Mouse (Mus musculus): ENCODE measurements at regions not wholly inside any gene's neighbourhood (a gene's known extent, or its start where the extent isn't known, plus 50 kb on each side); places are given as distances from the start of the nearest gene placed in this dataset.
"Not testable (repeated sequence)": the region's sequence is repeated elsewhere in the genome, so short reads cannot be mapped to it uniquely, and the experiment has no call there.

DNA sequence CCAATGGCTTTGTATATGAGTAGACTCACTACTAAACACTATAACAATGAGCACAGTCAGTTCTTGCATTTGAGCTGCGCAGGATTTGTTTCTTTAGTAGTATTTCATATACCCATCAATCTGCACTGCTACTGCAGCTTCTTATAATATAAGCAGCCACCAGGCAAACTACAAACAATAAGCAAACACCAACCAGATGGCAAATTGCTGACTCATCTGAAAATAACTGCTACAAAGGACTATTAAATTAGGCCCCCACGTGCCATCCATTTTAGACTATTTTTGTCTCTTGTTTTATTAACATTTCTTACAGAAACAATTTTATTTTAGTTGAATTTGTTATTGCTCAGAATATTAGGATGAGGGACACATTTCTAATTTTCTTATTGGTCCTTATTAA is 1093.5 kb upstream of the 1700008P02Rik start:
- no peak overlapping the region for H3K27ac ChIP-seq (ENCODE audit: low read length)
- ATAC-seq (no peak), DNase-seq (ENCODE audit: low spot score) (no peak)
- H3K36me3 ChIP-seq (ENCODE audit: insufficient read depth, low read length) = no peaks in the 10 kb centered on the region
- no peak overlapping the region for H3K9ac ChIP-seq (replicated peaks; ENCODE audit: low read depth)
- no peak overlapping the region for H3K4me3 ChIP-seq (ENCODE audit: low read depth, low read length)
- TF ChIP-seq CTCF (IDR thresholded peaks at IDR 0.05) = no peak
- TF ChIP-seq EP300 (IDR thresholded peaks at IDR 0.05) = no peak
- no peaks in the 10 kb centered on the region; the same call in 1 of the 2 replicates for H3K9me3 ChIP-seq (ENCODE audit: low read length)
- WGBS = 80% methylated on average over 2 of the region's 2 CpGs
- H3K27me3 ChIP-seq (replicated peaks; ENCODE audit: insufficient read depth, low read length) = no peaks in the 10 kb centered on the region
- no peak overlapping the region for H3K4me2 ChIP-seq (replicated peaks; ENCODE audit: low read depth, low read length)
- no peaks in the 10 kb centered on the region for H3K4me1 ChIP-seq (ENCODE audit: insufficient read depth, low read depth, low read length)

DNA sequence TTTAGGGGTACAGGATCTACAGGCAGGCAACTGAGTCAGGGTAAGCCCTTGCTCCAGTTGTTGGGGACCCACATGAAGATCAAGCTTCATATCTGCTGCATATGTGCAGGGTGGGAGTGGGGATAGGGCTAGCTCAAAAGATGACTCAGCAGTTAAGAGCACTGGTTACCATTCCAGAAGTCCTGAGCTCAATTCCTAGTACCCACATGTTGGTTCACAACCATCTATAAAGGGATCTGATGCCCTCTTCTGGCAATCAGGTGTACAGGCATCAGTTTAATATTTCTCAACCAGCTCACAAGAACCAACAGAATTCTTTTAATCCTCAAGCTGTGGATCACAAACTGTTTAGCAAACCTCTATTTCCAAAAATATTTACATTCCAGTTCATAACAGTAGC is 1092.9 kb upstream of the 1700008P02Rik start:
- no peaks in the 10 kb centered on the region; the same call in 1 of the 2 replicates for H3K9me3 ChIP-seq (ENCODE audit: low read length)
- H3K4me1 ChIP-seq (ENCODE audit: insufficient read depth, low read depth, low read length) = no peaks in the 10 kb centered on the region
- H3K36me3 ChIP-seq (ENCODE audit: insufficient read depth, low read length) = no peaks in the 10 kb centered on the region
- H3K4me2 ChIP-seq (replicated peaks; ENCODE audit: low read depth, low read length) = no peak overlapping the region
- ATAC-seq (no peak), DNase-seq (ENCODE audit: low spot score) (no peak)
- no peak overlapping the region for H3K9ac ChIP-seq (replicated peaks; ENCODE audit: low read depth)
- H3K27ac ChIP-seq (ENCODE audit: low read length) = no peak overlapping the region
- TF ChIP-seq EP300 (IDR thresholded peaks at IDR 0.05) (no peak), CTCF (IDR thresholded peaks at IDR 0.05) (no peak)
- no peaks in the 10 kb centered on the region for H3K27me3 ChIP-seq (replicated peaks; ENCODE audit: insufficient read depth, low read length)
- no peak overlapping the region for H3K4me3 ChIP-seq (ENCODE audit: low read depth, low read length)

DNA sequence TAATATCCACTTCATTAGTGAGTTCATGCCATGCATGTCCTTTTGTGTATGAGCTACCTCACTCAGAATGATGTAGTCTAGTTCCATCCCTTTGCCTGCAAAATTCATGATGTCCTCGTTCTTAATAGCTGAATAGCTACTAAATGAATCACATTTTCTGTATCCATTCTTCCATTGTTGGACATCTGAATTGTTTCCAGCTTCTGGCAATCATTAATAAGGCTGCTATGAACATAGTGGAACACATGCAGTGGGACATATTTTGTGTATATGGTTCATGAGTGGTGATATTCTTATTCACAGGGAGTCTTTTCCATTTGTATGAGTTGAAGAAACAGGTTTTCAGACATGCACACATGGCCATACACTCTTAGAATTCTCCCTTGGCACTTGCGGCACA is 1092.2 kb upstream of the 1700008P02Rik start:
- Histone ChIP-seq H3K36me3 (ENCODE audit: insufficient read depth, low read length) (no peaks in the 10 kb centered on the region), H3K9me3 (ENCODE audit: low read length) (no peaks in the 10 kb centered on the region; the same call in 1 of the 2 replicates), H3K27me3 (replicated peaks; ENCODE audit: insufficient read depth, low read length) (no peaks in the 10 kb centered on the region), H3K27ac (ENCODE audit: low read length) (no peak overlapping the region), H3K4me1 (ENCODE audit: insufficient read depth, low read depth, low read length) (no peaks in the 10 kb centered on the region), H3K4me3 (ENCODE audit: low read depth, low read length) (no peak overlapping the region), H3K4me2 (replicated peaks; ENCODE audit: low read depth, low read length) (no peak overlapping the region), H3K9ac (replicated peaks; ENCODE audit: low read depth) (no peak overlapping the region)
- ATAC-seq (no peak), DNase-seq (ENCODE audit: low spot score) (no peak)
- no peak for TF ChIP-seq EP300 (IDR thresholded peaks at IDR 0.05)
- TF ChIP-seq CTCF (IDR thresholded peaks at IDR 0.05) = no peak
- WGBS = 72% methylated on average over 2 of the region's 2 CpGs

DNA sequence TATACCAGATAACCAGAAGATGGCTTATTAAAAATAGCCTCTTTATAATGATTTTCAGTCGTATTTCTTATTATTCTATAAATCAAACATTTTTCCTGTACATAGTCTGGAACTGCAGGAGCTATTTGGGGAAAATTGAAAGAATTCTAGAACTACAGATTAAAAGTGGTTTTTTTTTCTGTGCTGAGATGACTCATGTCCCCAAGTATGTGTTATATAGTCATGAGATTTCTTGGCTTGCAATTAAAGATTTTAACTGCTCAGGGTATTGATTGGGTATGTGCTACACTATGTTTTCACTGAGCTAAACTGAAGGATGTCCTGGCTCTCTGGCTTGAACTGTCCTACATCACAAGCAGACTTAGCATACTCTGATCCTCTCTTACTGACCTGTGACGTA is 1088.4 kb upstream of the 1700008P02Rik start:
- no peak for TF ChIP-seq EP300 (IDR thresholded peaks at IDR 0.05)
- TF ChIP-seq CTCF (IDR thresholded peaks at IDR 0.05) = no peak
- 60% methylated on average over 2 of the region's 2 CpGs for WGBS
- Histone ChIP-seq H3K27ac (ENCODE audit: low read length) (no peak overlapping the region), H3K9ac (replicated peaks; ENCODE audit: low read depth) (no peak overlapping the region), H3K27me3 (replicated peaks; ENCODE audit: insufficient read depth, low read length) (no peaks in the 10 kb centered on the region), H3K4me3 (ENCODE audit: low read depth, low read length) (no peak overlapping the region), H3K4me2 (replicated peaks; ENCODE audit: low read depth, low read length) (no peak overlapping the region), H3K36me3 (ENCODE audit: insufficient read depth, low read length) (no peaks in the 10 kb centered on the region), H3K9me3 (ENCODE audit: low read length) (no peaks in the 10 kb centered on the region; the same call in 1 of the 2 replicates), H3K4me1 (ENCODE audit: insufficient read depth, low read depth, low read length) (no peaks in the 10 kb centered on the region)
- ATAC-seq = no peak
- DNase-seq (ENCODE audit: low spot score) = no peak

DNA sequence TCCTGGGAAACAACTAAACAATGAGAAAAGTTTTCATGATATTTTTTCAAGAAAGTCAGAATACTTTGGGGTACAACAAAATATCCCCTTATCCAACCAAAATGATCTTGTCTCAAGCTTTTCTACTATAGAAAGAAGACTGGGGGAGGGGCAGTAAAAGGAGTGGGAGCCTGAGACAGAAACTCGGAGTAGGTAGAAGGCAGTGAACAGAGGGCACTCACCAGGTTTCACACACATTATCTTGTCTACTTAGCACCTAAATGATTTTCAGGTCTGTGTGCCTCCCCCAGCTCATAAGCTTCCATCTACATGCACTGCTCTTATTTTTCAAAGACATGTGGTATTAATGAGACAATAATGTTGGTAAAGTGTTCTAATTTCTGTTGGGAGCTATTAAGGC is 1063.3 kb upstream of the 1700008P02Rik start:
- DNase-seq (ENCODE audit: low spot score) (no peak), ATAC-seq (no peak)
- H3K4me2 ChIP-seq (replicated peaks; ENCODE audit: low read depth, low read length) = no peak overlapping the region
- H3K4me1 ChIP-seq (ENCODE audit: insufficient read depth, low read depth, low read length) = no peaks in the 10 kb centered on the region
- TF ChIP-seq EP300 (IDR thresholded peaks at IDR 0.05) (no peak), CTCF (IDR thresholded peaks at IDR 0.05) (no peak)
- 85% methylated on average over 1 of the region's 1 CpGs for WGBS
- H3K36me3 ChIP-seq (ENCODE audit: insufficient read depth, low read length) = no peaks in the 10 kb centered on the region
- no peaks in the 10 kb centered on the region for H3K27me3 ChIP-seq (replicated peaks; ENCODE audit: insufficient read depth, low read length)
- no peak overlapping the region for H3K9ac ChIP-seq (replicated peaks; ENCODE audit: low read depth)
- no peak overlapping the region for H3K27ac ChIP-seq (ENCODE audit: low read length)
- H3K4me3 ChIP-seq (ENCODE audit: low read depth, low read length) = no peak overlapping the region
- no peaks in the 10 kb centered on the region for H3K9me3 ChIP-seq (ENCODE audit: low read length)

DNA sequence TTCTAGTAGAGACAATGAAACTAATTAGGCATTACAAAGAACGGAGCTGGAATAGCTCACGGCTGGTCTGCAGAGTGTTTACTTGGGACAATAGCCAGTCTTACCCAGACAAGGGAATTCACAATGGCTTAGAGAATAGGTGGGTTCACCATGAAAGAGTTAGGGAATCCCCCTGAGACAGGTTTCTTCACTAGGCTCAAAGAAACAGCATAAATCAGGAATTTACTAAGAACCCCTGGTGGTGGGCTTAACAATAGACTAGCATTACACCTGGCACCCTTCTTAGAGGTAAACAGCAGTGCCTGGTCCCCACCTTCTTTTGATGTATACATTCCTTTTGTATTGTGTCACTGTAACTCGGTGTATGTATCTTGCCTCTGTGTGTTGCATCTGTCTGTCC is 1062.6 kb upstream of the 1700008P02Rik start:
- H3K9ac ChIP-seq (replicated peaks; ENCODE audit: low read depth); H3K27me3 ChIP-seq (replicated peaks; ENCODE audit: insufficient read depth, low read length); DNase-seq (ENCODE audit: low spot score); H3K27ac ChIP-seq (ENCODE audit: low read length); H3K4me1 ChIP-seq (ENCODE audit: insufficient read depth, low read depth, low read length); H3K4me3 ChIP-seq (ENCODE audit: low read depth, low read length); H3K36me3 ChIP-seq (ENCODE audit: insufficient read depth, low read length); H3K9me3 ChIP-seq (ENCODE audit: low read length); ATAC-seq; H3K4me2 ChIP-seq (replicated peaks; ENCODE audit: low read depth, low read length): not testable (repeated sequence)
- 54% methylated on average over 3 of the region's 3 CpGs for WGBS

DNA sequence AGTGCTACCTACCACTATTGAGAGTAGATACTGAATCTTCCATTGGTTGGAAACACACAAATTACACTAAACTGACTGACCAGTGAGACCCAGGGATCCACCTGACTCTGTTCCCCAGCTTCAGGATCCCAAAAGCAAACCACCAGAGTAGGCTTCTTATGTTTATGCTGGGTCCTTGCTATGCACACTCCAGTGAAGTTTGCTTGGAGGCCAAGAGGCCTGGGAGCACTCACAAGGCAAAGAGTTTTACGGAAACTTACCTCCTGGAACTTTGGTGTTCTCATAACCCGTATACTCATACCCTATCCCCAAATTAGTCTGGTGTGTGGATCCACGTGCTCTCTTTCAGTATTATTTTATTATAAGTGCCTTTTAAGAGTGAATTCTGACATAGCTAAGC is 1062.1 kb upstream of the 1700008P02Rik start:
- WGBS = 81% methylated on average over 3 of the region's 3 CpGs
- no peak for DNase-seq (ENCODE audit: low spot score)
- Histone ChIP-seq H3K4me2 (replicated peaks; ENCODE audit: low read depth, low read length) (no peak overlapping the region), H3K9me3 (ENCODE audit: low read length) (no peaks in the 10 kb centered on the region), H3K9ac (replicated peaks; ENCODE audit: low read depth) (no peak overlapping the region), H3K4me1 (ENCODE audit: insufficient read depth, low read depth, low read length) (no peaks in the 10 kb centered on the region), H3K36me3 (ENCODE audit: insufficient read depth, low read length) (no peaks in the 10 kb centered on the region), H3K27me3 (replicated peaks; ENCODE audit: insufficient read depth, low read length) (no peaks in the 10 kb centered on the region), H3K4me3 (ENCODE audit: low read depth, low read length) (no peak overlapping the region), H3K27ac (ENCODE audit: low read length) (no peak overlapping the region)
- no peak for ATAC-seq
- TF ChIP-seq EP300 (IDR thresholded peaks at IDR 0.05) (no peak), CTCF (IDR thresholded peaks at IDR 0.05) (no peak)
